8 mouse cellular contexts compared by ENCODE assay signal in the genomic region with DNA sequence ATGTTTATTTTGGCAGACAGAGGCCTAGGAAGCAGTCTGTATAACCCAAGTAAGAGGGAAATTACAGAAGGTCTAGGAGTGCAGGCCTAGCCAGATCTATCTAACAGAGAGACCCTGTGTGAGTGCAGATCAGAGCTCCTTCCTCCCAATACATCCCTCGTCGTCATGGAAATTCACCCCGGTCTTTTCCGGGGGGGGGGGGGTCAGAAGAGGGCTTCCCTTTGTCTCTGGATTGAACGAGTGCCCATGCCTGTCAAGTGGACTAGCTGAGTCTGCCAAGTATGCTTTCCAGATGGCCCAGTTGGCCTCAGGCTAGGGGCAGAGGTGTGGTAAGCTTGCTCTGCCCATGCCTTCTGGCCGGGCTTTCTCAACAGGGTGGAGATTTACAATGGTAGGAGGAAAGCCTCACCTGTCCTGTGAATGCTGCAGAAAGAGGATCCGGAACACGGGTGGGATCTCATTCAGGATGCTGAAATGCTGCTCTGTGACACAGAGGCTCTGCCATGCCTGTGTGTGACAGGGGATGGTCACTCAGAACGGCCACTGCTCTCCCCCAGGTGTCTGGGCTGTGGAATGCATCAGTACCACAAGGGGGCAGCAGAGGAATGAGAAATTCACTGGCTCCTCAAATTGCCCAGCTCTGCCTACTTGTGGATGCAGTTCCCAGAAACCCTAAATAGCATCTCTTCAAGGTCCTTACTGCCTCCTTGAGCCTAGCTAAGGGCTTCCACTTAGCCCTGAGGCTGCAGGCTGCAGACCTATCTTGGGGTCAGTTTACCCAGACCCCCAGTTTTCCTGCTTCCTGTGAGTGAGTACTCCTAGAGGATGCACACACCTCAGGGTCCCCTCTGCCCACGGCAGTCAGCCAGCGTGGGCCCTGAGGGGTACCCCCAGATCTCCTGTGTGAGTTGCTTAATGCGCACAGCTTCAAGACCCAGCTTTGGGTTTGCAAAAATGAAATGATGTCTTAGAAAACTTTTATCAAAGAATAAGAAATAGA. TPM values are rescaled to one million over a fixed set of nuclear protein-coding genes. Genes with fewer than 3 reads are reported as not detected.
DNase-seq lines count a peak whose midpoint lies in the region; ATAC-seq and TF ChIP-seq lines count a peak whose summit lies in the region.

No protein-coding gene starts in this region.

- no peaks in the 10 kb centered on the region for H3K27me3 ChIP-seq in liver, adult 2 months (ENCODE audit: control insufficient read depth, insufficient read depth, low read length)
- peaks cover 76% of the 10 kb centered on the region for H3K27me3 ChIP-seq in neural tube, embryonic 13.5 days

- no peak overlapping the region for H3K4me2 ChIP-seq in neural tube, embryonic 13.5 days

- ATAC-seq in neural tube, embryonic 13.5 days (ENCODE audit: low read depth): peak; percentile 79

- no peak overlapping the region for H3K27ac ChIP-seq in liver, adult 2 months (replicated peaks; ENCODE audit: insufficient read depth, low read depth, low read length)
- H3K27ac ChIP-seq in neural tube, embryonic 13.5 days (replicated peaks): no peak overlapping the region

- no peaks in the 10 kb centered on the region for H3K9me3 ChIP-seq in neural tube, embryonic 13.5 days

- no peak for TF ChIP-seq POLR2A in liver, adult 2 months (IDR thresholded peaks at IDR 0.05; ENCODE audit: extremely low read depth, insufficient read depth, low read length)

- TF ChIP-seq CTCF in liver, adult 2 months (IDR thresholded peaks at IDR 0.05; ENCODE audit: low read depth, low read length): peak; percentile 82

- no peaks in the 10 kb centered on the region for H3K79me2 ChIP-seq in liver, adult 2 months (ENCODE audit: control insufficient read depth, insufficient read depth, low read length)

- H3K36me3 ChIP-seq in liver, adult 2 months (ENCODE audit: control insufficient read depth, insufficient read depth, low read length): no peaks in the 10 kb centered on the region
- no peaks in the 10 kb centered on the region for H3K36me3 ChIP-seq in neural tube, embryonic 13.5 days

- H3K9ac ChIP-seq in liver, adult 2 months (ENCODE audit: low read depth, low read length): no peak overlapping the region
- H3K9ac ChIP-seq in neural tube, embryonic 13.5 days: no peak overlapping the region

- DNase-seq in 416B (ENCODE audit: low read depth) (peak; percentile 61), adipocyte (ENCODE audit: low spot score) (peak; percentile 52)
- DNase-seq in cerebellum, postnatal 4 days (ENCODE audit: low spot score in 2 of 2): peak; percentile 65 to 82
- peak; percentile 58 for DNase-seq in gastrocnemius, postnatal 10 days
- peak; percentile 76 for DNase-seq in kidney, postnatal 10 days
- DNase-seq in liver, adult 2 months (ENCODE audit: extremely low read depth, low read depth, low spot score): peak; percentile 24
- DNase-seq in thymus, postnatal 0 days (ENCODE audit: low spot score): peak; percentile 49

- no peak overlapping the region for H3K4me3 ChIP-seq in liver, adult 2 months (ENCODE audit: insufficient read depth, low read depth, low read length)
- H3K4me3 ChIP-seq in neural tube, embryonic 13.5 days: no peak overlapping the region

- 53% methylated on average over 12 of the region's 12 CpGs for WGBS in liver, adult 2 months
- WGBS in neural tube, embryonic 13.5 days: 47% methylated on average over 12 of the region's 12 CpGs

- no peaks in the 10 kb centered on the region for H3K4me1 ChIP-seq in liver, adult 2 months (ENCODE audit: control insufficient read depth, insufficient read depth, low read length)
- H3K4me1 ChIP-seq in neural tube, embryonic 13.5 days (replicated peaks): peaks cover 10% of the 10 kb centered on the region

RNA-seq across cellular contexts. Expression of gene Nkx6-2, which starts 33.5 kb away (rescaled TPM):
- total RNA-seq in gastrocnemius, postnatal 10 days (2021): not detected
- not detected in 2 replicates for total RNA-seq in liver, adult 2 months (2014; rRNA removed)
- polyA plus RNA-seq in liver, adult 2 months (2012; rRNA removed): not detected in 2 replicates
- polyA plus RNA-seq in neural tube, embryonic 13.5 days (2015; fragmentation: Nextera tagmentation; extraction: Ambion mirVana): 5.3 and 7.8 TPM in 2 replicates
- polyA plus RNA-seq in thymus, postnatal 0 days (2015; fragmentation: Nextera tagmentation; extraction: Ambion mirVana): 2.5 and 2.9 TPM in 2 replicates

Comparison
In these comparisons a context has a peak if more than half of its experiments do, and no peak if none do; other contexts are left out.
1. DNase-seq: peak in every context shown above with its lines; median percentile 76 in kidney, postnatal 10 days; 74 in cerebellum, postnatal 4 days; 61 in 416B; 58 in gastrocnemius, postnatal 10 days; 52 in adipocyte; 49 in thymus, postnatal 0 days; 24 in liver, adult 2 months.